Mouse (Mus musculus): ENCODE measurements around the gene 4933414I15Rik.

DNA sequence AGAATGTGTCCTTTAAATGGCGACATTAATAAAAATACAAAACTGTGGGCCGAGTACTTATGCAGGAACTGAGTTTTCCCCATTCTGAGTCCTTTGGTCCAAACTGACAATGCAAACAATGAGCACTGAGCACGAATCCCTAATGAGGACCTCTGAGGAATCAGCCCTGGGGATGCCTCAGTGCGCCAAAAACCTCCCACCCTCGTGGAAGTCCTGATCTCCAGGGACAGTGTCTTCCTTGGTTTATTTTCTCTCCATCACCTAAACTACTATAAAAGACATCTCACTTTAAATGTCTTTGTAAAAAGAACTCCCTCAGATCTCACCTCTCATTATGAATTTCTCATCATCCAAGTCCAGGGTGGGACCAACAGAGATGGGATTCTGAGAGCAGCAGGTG is 38.1 kb upstream of the 4933414I15Rik start, which contains the start of gene Olfr1377:
- TF ChIP-seq CTCF (IDR thresholded peaks at IDR 0.05; ENCODE audit: control insufficient read depth, insufficient read depth, insufficient replicate concordance, low read depth, low read length) (no peak), POLR2A (IDR thresholded peaks at IDR 0.05; ENCODE audit: control insufficient read depth, low read depth, low read length) (no peak)

Data from testis, adult 2 months (tissue).